Mouse (Mus musculus) thymus, postnatal 25 days (tissue): ENCODE results near the gene Pnliprp1.

Source experiments
- DNase-seq: peaks from one replicate; pipeline ENCODE4 v3.0.0; 2022

Gene Pnliprp1

GRCm38 (mm10) chr19:58783938-58784337 is 55.3 kb downstream of the Pnliprp1 start:
- DNase-seq: no peak

GRCm38 (mm10) chr19:58789194-58789593 is 60.5 kb downstream of the Pnliprp1 start:
- DNase-seq: no peak
